Mouse (Mus musculus) adrenal gland, postnatal 36 days (tissue): Measurements from ENCODE around the gene Acsm1. TPM values are rescaled to one million over a fixed set of nuclear protein-coding genes. Genes with fewer than 3 reads are reported as not detected.
"Not testable (repeated sequence)": the region's sequence is repeated elsewhere in the genome, so short reads cannot be mapped to it uniquely, and the experiment has no call there.

Experiments
- DNase-seq, 2 experiments: peaks; one replicate each; pipeline ENCODE4 v3.0.0; 2021; ENCODE audit warnings: mixed read lengths in 1 of 2
- long read RNA-seq, 2 experiments: library from polyadenylated mRNA; stranded (forward); transcript quantifications; one replicate each; pipeline ENCODE4 v2.0.0; 2021; ENCODE audit warnings: borderline sequencing depth in 2 of 2
- total RNA-seq, 2 experiments: library from RNA; stranded (reverse); gene quantifications; 2 replicates each; pipeline ENCODE4 v1.2.3; 2021

Acsm1 gene
- not detected for total RNA-seq
- long read RNA-seq, experiment 1: 0 reads
- long read RNA-seq, experiment 2, partial matches to known transcripts: 0 of 1 reads
- long read RNA-seq, experiment 2, other reads (novel, unspliced or antisense): 0 of 1 reads

- no peak for DNase-seq
These were observed at the start of gene Acsm1 for GRCm38 (mm10) chr7:119606664-119607076. TSS of gene Acsm1 (plus strand) at chr7:119607026.

- no peak for DNase-seq
These were observed 46.9 kb upstream of the Acsm1 start for GRCm38 (mm10) chr7:119559789-119560451.

- DNase-seq: no peak
These were observed 46.4 kb upstream of the Acsm1 start for GRCm38 (mm10) chr7:119560452-119560835.

- DNase-seq: no peak
These were observed 45.4 kb upstream of the Acsm1 start for GRCm38 (mm10) chr7:119561441-119561840.

- DNase-seq: not testable (repeated sequence)
These were observed 44.4 kb upstream of the Acsm1 start for GRCm38 (mm10) chr7:119562476-119562875.

- DNase-seq: no peak
These were observed 12.2 kb upstream of the Acsm1 start for GRCm38 (mm10) chr7:119594530-119595107.

- DNase-seq: no peak
These were observed 11.5 kb upstream of the Acsm1 start for GRCm38 (mm10) chr7:119595306-119595705.

- DNase-seq: no peak
These were observed 10.3 kb upstream of the Acsm1 start for GRCm38 (mm10) chr7:119596536-119596935.

- DNase-seq: no peak
These were observed 5.5 kb upstream of the Acsm1 start for GRCm38 (mm10) chr7:119601195-119601953.

GRCm38 (mm10) chr7:119601954-119602317, 4.9 kb upstream of the Acsm1 start:
- no peak for DNase-seq

GRCm38 (mm10) chr7:119604903-119605483, 1.8 kb upstream of the Acsm1 start:
- DNase-seq: no peak

- no peak for DNase-seq
These were observed 731 bp upstream of the Acsm1 start for GRCm38 (mm10) chr7:119605926-119606663.

GRCm38 (mm10) chr7:119607796-119608515, 1.1 kb downstream of the Acsm1 start:
- no peak for DNase-seq

- no peak for DNase-seq
These were observed 9.7 kb downstream of the Acsm1 start for GRCm38 (mm10) chr7:119616531-119616930.

GRCm38 (mm10) chr7:119617593-119617992, 10.8 kb downstream of the Acsm1 start:
- DNase-seq: no peak

GRCm38 (mm10) chr7:119618209-119618935, 11.5 kb downstream of the Acsm1 start:
- peak in 1 of 2 experiments; percentile 9 for DNase-seq

- no peak for DNase-seq
These were observed 13.3 kb downstream of the Acsm1 start for GRCm38 (mm10) chr7:119620157-119620556.

- DNase-seq: no peak
These were observed 31.9 kb downstream of the Acsm1 start for GRCm38 (mm10) chr7:119638773-119639172.

GRCm38 (mm10) chr7:119642307-119642706, 35.5 kb downstream of the Acsm1 start:
- no peak for DNase-seq

- DNase-seq: no peak
These were observed 61.1 kb downstream of the Acsm1 start for GRCm38 (mm10) chr7:119667893-119668292.

- no peak for DNase-seq
These were observed 63.6 kb downstream of the Acsm1 start for GRCm38 (mm10) chr7:119670395-119670794.
